Mouse (Mus musculus) heart, adult 2 months (tissue): ENCODE measurements at regions not wholly inside any gene's neighbourhood (a gene's known extent, or its start where the extent isn't known, plus 50 kb on each side); places are given as distances from the start of the nearest gene placed in this dataset.

Source experiments
- CTCF ChIP-seq: fragments of 200-600 bp; IDR thresholded peaks from 2 replicates; pipeline ENCODE4 v1.8.1; 2022; ENCODE audit warnings: antibody characterized with exemption, mild to moderate bottlenecking, moderate library complexity
- EP300 ChIP-seq: fragments of 200-500 bp; IDR thresholded peaks from 2 replicates; pipeline ENCODE4 v1.6.1; 2011; ENCODE audit warnings: low read depth, low read length, control low read depth; ENCODE audit not compliant: insufficient read depth
- POLR2A ChIP-seq: fragments of 200-500 bp; IDR thresholded peaks from 2 replicates; pipeline ENCODE4 v1.6.1; 2011; ENCODE audit warnings: mild to moderate bottlenecking, low read depth, low read length, control low read depth; ENCODE audit not compliant: insufficient read depth

DNA sequence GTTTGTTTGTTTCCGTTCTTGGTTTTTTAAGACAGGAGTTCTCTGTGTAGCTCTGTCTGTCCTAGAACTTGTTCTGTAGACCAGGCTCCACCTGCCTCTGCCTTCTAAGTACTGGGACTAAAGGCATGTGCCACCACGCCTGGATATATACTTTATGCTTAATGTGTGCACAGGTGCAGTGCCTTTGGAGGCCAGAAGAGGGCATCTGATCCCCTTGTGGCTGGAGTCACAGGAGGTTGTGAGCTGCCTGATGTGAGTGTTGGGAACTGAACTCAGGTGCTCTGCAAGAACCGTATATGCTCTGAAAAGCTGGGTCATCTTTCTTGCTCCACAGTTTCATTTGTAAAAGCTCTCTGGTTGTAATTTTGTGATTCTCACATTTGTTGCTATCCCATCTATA, 100.7 kb downstream of the 9530068E07Rik start:
- no peak for TF ChIP-seq POLR2A
- TF ChIP-seq CTCF: peak; percentile 16; the same call in 1 of the 2 replicates
- TF ChIP-seq EP300: no peak
